Mouse (Mus musculus): Measurements from ENCODE around the gene Gatm. TPM values are rescaled to one million over a fixed set of nuclear protein-coding genes. Genes with fewer than 3 reads are reported as not detected.

The Gatm gene
- polyA plus RNA-seq, 1 experiment from 2014 or later = 19.9 TPM

MicroRNA genes within 50 kb of the gene (microRNA counts, 519-probe panel; counts per million panel counts)
- microRNA mmu-miR-147 = 31.2 counts per million

Small RNAs within 50 kb of the gene (microRNA-seq; reads per million reads assigned to microRNA genes)
- 21.0 reads per million, percentile 14 among the genes with 10 or more reads in this experiment for gene Mir147 (ENCODE audit: insufficient number of aligned reads)

Other genes starting within 250 kb of the Gatm start
- gene Shf, start 242.1 kb downstream of the Gatm start, polyA plus RNA-seq (2014; fragmentation: Nextera tagmentation; extraction: Ambion mirVana) = 5.2 and 6.9 TPM in 2 replicates
- not detected in 2 replicates for gene Slc28a2, start 184.8 kb downstream of the Gatm start, polyA plus RNA-seq (2014; fragmentation: Nextera tagmentation; extraction: Ambion mirVana)
- gene Gm14085, start 126.4 kb downstream of the Gatm start, polyA plus RNA-seq (2014; fragmentation: Nextera tagmentation; extraction: Ambion mirVana) = not detected in 2 replicates
- gene AA467197, start 25.7 kb upstream of the Gatm start, polyA plus RNA-seq (2014; fragmentation: Nextera tagmentation; extraction: Ambion mirVana) = 0.27 and 0.51 TPM in 2 replicates
- 6.8 and 9.6 TPM in 2 replicates for gene Slc30a4, start 91.4 kb upstream of the Gatm start, polyA plus RNA-seq (2014; fragmentation: Nextera tagmentation; extraction: Ambion mirVana)
- gene Bloc1s6, start 127.2 kb upstream of the Gatm start, polyA plus RNA-seq (2014; fragmentation: Nextera tagmentation; extraction: Ambion mirVana) = 80.3 and 85.0 TPM in 2 replicates
- 3.1 and 4.0 TPM in 2 replicates for gene Sqor, start 153.9 kb upstream of the Gatm start, polyA plus RNA-seq (2014; fragmentation: Nextera tagmentation; extraction: Ambion mirVana)